Mouse (Mus musculus) lung, adult 2 months (tissue): ENCODE results near the gene Gbp5. TPM values are rescaled to one million over a fixed set of nuclear protein-coding genes. Genes with fewer than 3 reads are reported as not detected.
"Not testable (repeated sequence)": the region's sequence is repeated elsewhere in the genome, so short reads cannot be mapped to it uniquely, and the experiment has no call there.

Experiments
- DNase-seq: peaks from one replicate; pipeline ENCODE4 v3.0.0; 2022
- H3K4me1 ChIP-seq: fragments of 200-500 bp; 2 replicates; pipeline ENCODE4 v1.6.1; 2011; ENCODE audit warnings: low read length; ENCODE audit not compliant: control insufficient read depth, insufficient read depth
- H3K4me3 ChIP-seq: fragments of 200-500 bp; replicated peaks from 2 replicates; pipeline ENCODE3; 2011; ENCODE audit warnings: low read depth, mild to moderate bottlenecking, control low read depth, low read length; ENCODE audit errors: extremely low read depth
- CTCF ChIP-seq: fragments of 200-500 bp; IDR thresholded peaks from 2 replicates; pipeline ENCODE4 v1.5.1; 2011; ENCODE audit warnings: mild to moderate bottlenecking, low read length, control low read depth; ENCODE audit not compliant: insufficient read depth
- POLR2A ChIP-seq: fragments of 200-500 bp; IDR thresholded peaks from 2 replicates; pipeline ENCODE4 v1.6.1; 2011; ENCODE audit warnings: low read depth, mild to moderate bottlenecking, control low read depth, low read length, borderline replicate concordance; ENCODE audit errors: extremely low read depth
- WGBS: fragments of 180-500 bp; shearing (Covaris S2); methylation state at CpG from one replicate; pipeline ENCODE4 v1.1.7; 2018; 5-methylcytosine and 5-hydroxymethylcytosine counted together
- polyA plus RNA-seq: library from polyadenylated mRNA; depleted of rRNA; stranded (reverse); fragments of >200 nt; gene quantifications from 2 replicates; pipeline ENCODE4 v1.2.3, GENCODE M21; 2012

The Gbp5 gene
- polyA plus RNA-seq, 1 experiment = 2.6 TPM

DNA sequence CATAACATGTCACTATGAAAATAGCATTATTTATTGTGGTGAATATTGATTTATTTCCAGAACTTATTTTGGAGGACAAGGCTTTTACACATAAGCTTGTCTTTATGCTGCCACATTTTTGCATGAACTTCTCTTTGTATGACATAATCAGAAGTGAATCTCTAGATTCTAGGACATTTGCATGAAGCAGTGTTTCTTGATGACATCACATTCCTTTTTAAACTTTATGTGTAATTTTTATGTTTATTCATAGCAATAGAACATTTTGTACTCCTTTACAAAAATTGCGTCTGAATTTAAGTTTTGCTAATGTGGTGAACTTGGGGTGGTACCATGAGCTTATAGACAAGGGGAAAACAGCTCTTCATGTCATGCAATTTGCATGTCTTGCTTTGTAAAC lies 41.9 kb downstream of the Gbp5 start:
- no peak overlapping the region for H3K4me3 ChIP-seq
- DNase-seq = no peak
- TF ChIP-seq CTCF = no peak
- TF ChIP-seq POLR2A = no peak
- WGBS = 81% methylated on average over 1 of the region's 1 CpGs
- H3K4me1 ChIP-seq = no peaks in the 10 kb centered on the region; the same call in 1 of the 2 replicates

DNA sequence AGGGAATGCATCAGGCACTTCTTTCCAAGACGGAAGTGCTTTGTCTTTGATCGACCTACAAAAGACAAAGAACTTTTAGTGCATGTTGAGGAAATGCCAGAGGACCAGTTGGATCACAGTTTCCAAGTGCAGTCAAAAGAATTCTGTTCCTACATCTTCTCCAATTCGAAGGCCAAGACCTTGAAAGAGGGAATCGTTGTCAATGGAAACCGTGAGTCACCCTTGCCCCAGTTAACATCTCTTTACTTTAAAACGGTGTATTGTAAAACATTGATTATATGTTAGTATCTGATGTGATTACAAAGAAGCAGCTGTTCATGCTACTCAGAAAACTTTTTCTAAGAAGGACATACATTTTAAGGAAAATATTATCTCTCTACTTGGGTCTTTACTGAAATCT lies 47.6 kb downstream of the Gbp5 start:
- Histone ChIP-seq H3K4me3 (no peak overlapping the region), H3K4me1 (no peaks in the 10 kb centered on the region)
- TF ChIP-seq POLR2A = no peak
- no peak for DNase-seq
- 69% methylated on average over 6 of the region's 6 CpGs for WGBS

GRCm38 (mm10) chr3:142542776-142543175 lies 49.0 kb downstream of the Gbp5 start:
- not testable (repeated sequence) for DNase-seq, H3K4me1 ChIP-seq, H3K4me3 ChIP-seq
- WGBS = 91% methylated on average over 12 of the region's 12 CpGs

- DNase-seq = no peak
- Histone ChIP-seq H3K4me1 (no peaks in the 10 kb centered on the region), H3K4me3 (no peak overlapping the region)
- whole genome bisulfite sequencing = 54% methylated on average over 3 of the region's 3 CpGs
- TF ChIP-seq CTCF = no peak
- no peak for TF ChIP-seq POLR2A
Measured at GRCm38 (mm10) chr3:142546690-142547089, 52.9 kb downstream of the Gbp5 start.

DNA sequence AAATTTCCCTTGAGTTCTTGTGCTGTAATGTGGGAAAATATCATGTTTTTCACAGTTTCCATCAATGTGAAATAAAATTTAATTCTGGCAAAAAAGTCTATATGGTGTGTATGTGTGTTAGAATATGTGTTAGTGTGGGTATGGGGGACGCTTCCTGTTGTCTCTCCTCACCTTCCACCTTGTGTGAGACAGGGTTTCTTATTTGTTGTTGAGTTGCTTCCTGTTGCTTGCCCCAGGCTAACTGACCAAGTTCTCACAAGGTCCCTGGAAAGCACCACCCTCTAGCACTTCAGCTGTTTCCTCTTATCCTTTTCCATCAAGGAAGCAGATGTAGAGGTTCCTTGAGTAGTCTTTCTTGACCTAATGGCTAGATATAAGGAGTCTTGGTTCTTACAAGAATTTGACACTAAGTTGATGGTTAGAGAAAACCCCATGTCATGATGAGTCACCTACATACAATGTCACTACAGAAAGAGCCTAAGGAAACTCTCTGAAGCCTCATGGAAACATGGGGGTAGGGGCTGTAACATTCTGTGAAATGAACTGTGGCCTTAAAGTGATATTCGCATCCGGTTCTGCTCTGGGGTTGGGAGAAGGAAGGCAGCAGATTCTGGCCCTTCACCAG lies 56.4 kb downstream of the Gbp5 start:
- H3K4me3 ChIP-seq = no peak overlapping the region
- DNase-seq = no peak
- TF ChIP-seq CTCF = no peak
- no peak for TF ChIP-seq POLR2A
- WGBS = 86% methylated on average over 3 of the region's 3 CpGs
- H3K4me1 ChIP-seq = no peaks in the 10 kb centered on the region

- peaks cover 2% of the 10 kb centered on the region for H3K4me1 ChIP-seq
- DNase-seq = no peak
- no peak overlapping the region for H3K4me3 ChIP-seq
- TF ChIP-seq POLR2A (no peak), CTCF (no peak)
- 75% methylated on average over 1 of the region's 1 CpGs for WGBS
Measured at GRCm38 (mm10) chr3:142554601-142555000, 60.8 kb downstream of the Gbp5 start.

DNA sequence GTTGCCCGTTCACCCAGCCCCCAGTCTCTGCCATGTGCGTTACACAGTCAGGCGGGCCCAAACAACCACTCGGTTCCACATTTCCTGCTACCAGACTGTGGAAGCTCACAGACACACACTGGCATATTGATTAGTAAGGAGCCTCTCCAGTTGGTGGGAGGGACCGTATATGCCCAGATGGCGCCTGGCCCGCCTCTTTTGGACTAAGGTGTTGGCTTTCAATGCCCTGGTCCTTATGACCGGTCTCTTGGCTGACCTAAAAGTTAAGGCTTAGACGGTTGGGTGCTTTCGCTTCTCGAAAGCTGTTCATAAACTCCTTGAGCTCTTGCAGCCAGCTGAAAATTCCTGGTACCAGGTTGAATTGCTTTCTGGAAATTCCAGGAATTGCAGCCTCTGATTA lies 61.8 kb downstream of the Gbp5 start:
- TF ChIP-seq POLR2A (no peak), CTCF (no peak)
- WGBS = 74% methylated on average over 11 of the region's 11 CpGs
- peaks cover 6% of the 10 kb centered on the region for H3K4me1 ChIP-seq
- no peak overlapping the region for H3K4me3 ChIP-seq
- no peak for DNase-seq

DNA sequence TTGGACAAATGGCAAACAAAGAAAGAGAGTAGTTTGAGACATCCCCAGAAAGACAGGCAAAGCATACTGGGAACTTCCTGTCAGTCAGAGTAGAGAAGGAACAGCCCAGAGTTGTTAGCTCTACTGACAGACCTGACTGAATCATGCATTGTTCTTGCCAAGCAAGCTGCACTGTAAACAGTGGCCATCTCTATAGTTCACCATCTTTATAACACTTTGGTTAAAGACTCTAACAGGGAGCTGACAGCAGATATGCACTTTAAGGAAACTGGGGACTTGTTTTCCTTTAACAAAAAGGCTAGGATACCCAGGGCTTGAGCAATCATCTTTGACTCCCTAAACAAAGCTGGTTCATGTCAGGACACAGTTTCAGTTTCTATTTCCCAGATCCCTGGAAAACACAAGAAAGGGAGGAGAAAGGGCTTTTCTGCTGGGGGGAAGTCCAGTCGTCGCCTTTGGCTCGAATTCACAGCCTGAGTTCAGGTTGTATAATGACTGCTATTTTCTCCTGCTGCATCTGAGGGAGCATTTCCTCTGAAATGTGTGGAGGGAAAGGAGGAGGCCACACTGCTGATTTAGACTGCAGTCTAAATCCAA lies 66.0 kb downstream of the Gbp5 start, which contains the start of gene Gbp3:
Gene Gbp3, plus strand, starts transcription at position 395 of the 597 bp plus-strand sequence.
- peak; percentile 30 for DNase-seq

GRCm38 (mm10) chr3:142560296-142560948 lies 66.6 kb downstream of the Gbp5 start:
- peaks cover 13% of the 10 kb centered on the region for H3K4me1 ChIP-seq
- peak; percentile 98 for TF ChIP-seq CTCF
- TF ChIP-seq POLR2A = peak; percentile 51; the same call in 1 of the 2 replicates
- H3K4me3 ChIP-seq = peak overlapping the region; percentile 88
- DNase-seq = peak; percentile 84
- under 1% methylated on average over 12 of the region's 12 CpGs for WGBS

More for the DNA sequence above, 66.0 kb downstream of the Gbp5 start, which contains the start of gene Gbp3:
- TF ChIP-seq POLR2A (no peak), CTCF (no peak)
- peak within 1 kb of the TSS; percentile 88 for H3K4me3 ChIP-seq
- WGBS = 6% methylated on average over 3 of the region's 3 CpGs
- peaks cover 13% of the 10 kb centered on the region for H3K4me1 ChIP-seq

DNA sequence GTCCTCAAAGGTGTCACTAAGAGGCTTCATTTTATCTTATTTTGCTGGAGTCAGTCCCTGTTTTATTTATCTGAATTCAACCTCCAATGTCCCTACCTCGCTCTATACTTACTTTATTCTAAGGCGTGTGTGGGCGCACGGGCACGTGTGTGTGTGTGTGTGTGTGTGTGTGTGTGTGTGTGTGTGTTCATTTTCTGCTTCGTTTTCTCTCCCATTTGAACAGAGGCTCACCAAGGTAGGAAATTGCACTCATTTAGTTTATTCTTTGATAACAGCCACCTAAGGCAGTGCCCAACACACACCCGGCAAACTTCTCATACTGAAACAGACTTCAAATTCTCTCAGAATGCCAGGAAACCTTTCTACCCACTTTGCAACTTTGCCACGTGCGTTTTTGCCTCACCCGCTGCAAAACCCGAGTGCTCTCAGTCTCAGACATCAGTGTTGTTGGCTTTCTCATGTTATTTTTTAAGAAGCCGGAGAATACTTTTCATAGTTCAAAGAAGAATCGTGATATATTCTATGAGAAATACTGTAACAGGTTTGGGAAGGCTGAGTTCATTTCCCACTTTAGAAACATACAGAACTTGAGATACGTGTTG lies 67.4 kb downstream of the Gbp5 start:
- Histone ChIP-seq H3K4me1 (peaks cover 13% of the 10 kb centered on the region), H3K4me3 (peak overlapping the region; percentile 44)
- TF ChIP-seq CTCF = no peak
- TF ChIP-seq POLR2A = no peak
- DNase-seq = no peak
- WGBS = 69% methylated on average over 14 of the region's 14 CpGs
